Mouse (Mus musculus): Measurements from ENCODE around the gene Smarca4. TPM values are rescaled to one million over a fixed set of nuclear protein-coding genes. Genes with fewer than 3 reads are reported as not detected.
"Not testable (repeated sequence)": the region's sequence is repeated elsewhere in the genome, so short reads cannot be mapped to it uniquely, and the experiment has no call there.

Gene Smarca4
- polyA plus RNA-seq, 1 experiment from 2014 or later: 23.4 TPM

- H3K36me3 ChIP-seq (ENCODE audit: control insufficient read depth, insufficient read depth): peaks cover 7% of the 10 kb centered on the region
- ATAC-seq (ENCODE audit: low read depth): no peak
- 52% methylated on average over 2 of the region's 2 CpGs for WGBS (ENCODE audit: insufficient replicate concordance)
These were observed 75.9 kb downstream of the Smarca4 start for GRCm38 (mm10) chr9:21691862-21692261.

GRCm38 (mm10) chr9:21692491-21692890 is 76.5 kb downstream of the Smarca4 start:
- no peak overlapping the region for H3K4me2 ChIP-seq (ENCODE audit: low read depth, low read length)
- WGBS (ENCODE audit: insufficient replicate concordance): 89% methylated on average over 4 of the region's 4 CpGs
- H3K4me1 ChIP-seq (ENCODE audit: control insufficient read depth, low read depth, low read length): no peaks in the 10 kb centered on the region; the same call in 1 of the 2 replicates
- H3K27me3 ChIP-seq (ENCODE audit: control insufficient read depth, insufficient read depth, low read depth, low read length): no peaks in the 10 kb centered on the region
- H3K9me3 ChIP-seq (replicated peaks; ENCODE audit: control insufficient read depth, low read length): no peaks in the 10 kb centered on the region
- peaks cover 6% of the 10 kb centered on the region for H3K36me3 ChIP-seq (ENCODE audit: control insufficient read depth, insufficient read depth)
- ATAC-seq (ENCODE audit: low read depth): no peak
- no peak overlapping the region for H3K9ac ChIP-seq (ENCODE audit: low read depth, low read length)
- no peak overlapping the region for H3K27ac ChIP-seq (ENCODE audit: low read length)
- H3K4me3 ChIP-seq (ENCODE audit: low read depth, low read length): no peak overlapping the region

More at GRCm38 (mm10) chr9:21691862-21692261, 75.9 kb downstream of the Smarca4 start:
- Histone ChIP-seq H3K4me3 (ENCODE audit: low read depth, low read length) (no peak overlapping the region), H3K27ac (ENCODE audit: low read length) (no peak overlapping the region), H3K4me2 (ENCODE audit: low read depth, low read length) (no peak overlapping the region), H3K27me3 (ENCODE audit: control insufficient read depth, insufficient read depth, low read depth, low read length) (no peaks in the 10 kb centered on the region), H3K9me3 (replicated peaks; ENCODE audit: control insufficient read depth, low read length) (no peaks in the 10 kb centered on the region), H3K9ac (ENCODE audit: low read depth, low read length) (no peak overlapping the region), H3K4me1 (ENCODE audit: control insufficient read depth, low read depth, low read length) (no peaks in the 10 kb centered on the region; the same call in 1 of the 2 replicates)

DNA sequence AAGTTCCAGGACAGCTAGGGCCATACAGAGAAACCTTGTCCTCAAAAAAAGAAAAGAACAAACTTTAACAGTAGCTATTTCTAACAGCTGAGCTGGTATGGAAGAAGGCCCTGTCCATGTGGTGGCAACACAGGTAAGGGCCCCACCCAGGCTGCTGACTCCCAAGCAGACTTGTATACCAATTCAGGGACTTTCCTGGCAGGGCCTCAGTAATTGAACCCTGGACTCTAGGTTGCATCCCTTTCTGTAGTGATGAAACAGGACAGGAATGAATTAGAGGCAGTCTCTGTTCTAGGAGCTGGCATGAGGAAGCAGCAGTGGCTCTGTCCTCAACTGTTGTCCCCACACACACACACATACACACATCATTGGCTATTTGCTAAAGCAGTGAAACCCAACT is 78.1 kb downstream of the Smarca4 start:
- no peaks in the 10 kb centered on the region; the same call in 1 of the 2 replicates for H3K4me1 ChIP-seq (ENCODE audit: control insufficient read depth, low read depth, low read length)
- H3K27ac ChIP-seq (ENCODE audit: low read length): no peak overlapping the region
- ATAC-seq (ENCODE audit: low read depth): no peak
- H3K9me3 ChIP-seq (replicated peaks; ENCODE audit: control insufficient read depth, low read length): no peaks in the 10 kb centered on the region
- no peaks in the 10 kb centered on the region for H3K27me3 ChIP-seq (ENCODE audit: control insufficient read depth, insufficient read depth, low read depth, low read length)
- H3K4me3 ChIP-seq (ENCODE audit: low read depth, low read length): no peak overlapping the region
- H3K36me3 ChIP-seq (ENCODE audit: control insufficient read depth, insufficient read depth): peaks cover 6% of the 10 kb centered on the region
- H3K9ac ChIP-seq (ENCODE audit: low read depth, low read length): no peak overlapping the region
- no peak overlapping the region for H3K4me2 ChIP-seq (ENCODE audit: low read depth, low read length)

GRCm38 (mm10) chr9:21695229-21695792 is 79.3 kb downstream of the Smarca4 start:
- H3K36me3 ChIP-seq (ENCODE audit: control insufficient read depth, insufficient read depth): peaks cover 15% of the 10 kb centered on the region
- no peaks in the 10 kb centered on the region for H3K27me3 ChIP-seq (ENCODE audit: control insufficient read depth, insufficient read depth, low read depth, low read length)
- no peak overlapping the region for H3K4me3 ChIP-seq (ENCODE audit: low read depth, low read length)
- no peak overlapping the region; the same call in 1 of the 2 replicates for H3K9ac ChIP-seq (ENCODE audit: low read depth, low read length)
- no peaks in the 10 kb centered on the region; the same call in 1 of the 2 replicates for H3K4me1 ChIP-seq (ENCODE audit: control insufficient read depth, low read depth, low read length)
- WGBS (ENCODE audit: insufficient replicate concordance): 76% methylated on average over 5 of the region's 5 CpGs
- no peak overlapping the region for H3K27ac ChIP-seq (ENCODE audit: low read length)
- no peaks in the 10 kb centered on the region for H3K9me3 ChIP-seq (replicated peaks; ENCODE audit: control insufficient read depth, low read length)
- no peak for ATAC-seq (ENCODE audit: low read depth)
- no peak overlapping the region for H3K4me2 ChIP-seq (ENCODE audit: low read depth, low read length)

DNA sequence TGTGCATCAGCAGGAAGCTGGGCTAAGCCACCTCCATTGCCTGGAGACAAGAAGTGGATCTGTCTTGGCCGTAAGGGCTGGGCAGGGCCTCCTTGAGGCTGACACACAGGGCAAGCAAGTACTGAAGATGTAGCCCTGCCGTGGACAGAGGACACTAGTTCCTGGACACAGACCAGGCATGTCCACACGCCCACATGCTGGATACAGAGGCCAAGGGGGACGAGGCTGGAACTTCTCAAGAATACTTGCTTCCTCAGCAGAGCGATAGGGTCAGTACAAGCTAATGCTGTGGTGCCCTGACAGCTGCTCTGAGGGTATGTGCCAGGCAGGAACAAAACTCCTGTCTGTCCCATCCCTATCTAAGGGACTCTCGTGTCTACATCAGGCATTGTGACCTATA is 81.2 kb downstream of the Smarca4 start:
- Histone ChIP-seq H3K27ac (ENCODE audit: low read length) (no peak overlapping the region), H3K9ac (ENCODE audit: low read depth, low read length) (no peak overlapping the region), H3K27me3 (ENCODE audit: control insufficient read depth, insufficient read depth, low read depth, low read length) (no peaks in the 10 kb centered on the region), H3K4me3 (ENCODE audit: low read depth, low read length) (no peak overlapping the region), H3K4me1 (ENCODE audit: control insufficient read depth, low read depth, low read length) (no peaks in the 10 kb centered on the region; the same call in 1 of the 2 replicates), H3K36me3 (ENCODE audit: control insufficient read depth, insufficient read depth) (peaks cover 29% of the 10 kb centered on the region), H3K4me2 (ENCODE audit: low read depth, low read length) (no peak overlapping the region), H3K9me3 (replicated peaks; ENCODE audit: control insufficient read depth, low read length) (no peaks in the 10 kb centered on the region)
- WGBS (ENCODE audit: insufficient replicate concordance): 82% methylated on average over 6 of the region's 6 CpGs
- ATAC-seq (ENCODE audit: low read depth): no peak

GRCm38 (mm10) chr9:21699280-21699679 is 83.3 kb downstream of the Smarca4 start:
- H3K4me2 ChIP-seq (ENCODE audit: low read depth, low read length); H3K4me1 ChIP-seq (ENCODE audit: control insufficient read depth, low read depth, low read length); H3K27me3 ChIP-seq (ENCODE audit: control insufficient read depth, insufficient read depth, low read depth, low read length); ATAC-seq (ENCODE audit: low read depth); H3K9me3 ChIP-seq (replicated peaks; ENCODE audit: control insufficient read depth, low read length); H3K4me3 ChIP-seq (ENCODE audit: low read depth, low read length); H3K27ac ChIP-seq (ENCODE audit: low read length); H3K9ac ChIP-seq (ENCODE audit: low read depth, low read length): not testable (repeated sequence)
- WGBS (ENCODE audit: insufficient replicate concordance): 74% methylated on average over 6 of the region's 6 CpGs
- peaks cover 40% of the 10 kb centered on the region for H3K36me3 ChIP-seq (ENCODE audit: control insufficient read depth, insufficient read depth)

DNA sequence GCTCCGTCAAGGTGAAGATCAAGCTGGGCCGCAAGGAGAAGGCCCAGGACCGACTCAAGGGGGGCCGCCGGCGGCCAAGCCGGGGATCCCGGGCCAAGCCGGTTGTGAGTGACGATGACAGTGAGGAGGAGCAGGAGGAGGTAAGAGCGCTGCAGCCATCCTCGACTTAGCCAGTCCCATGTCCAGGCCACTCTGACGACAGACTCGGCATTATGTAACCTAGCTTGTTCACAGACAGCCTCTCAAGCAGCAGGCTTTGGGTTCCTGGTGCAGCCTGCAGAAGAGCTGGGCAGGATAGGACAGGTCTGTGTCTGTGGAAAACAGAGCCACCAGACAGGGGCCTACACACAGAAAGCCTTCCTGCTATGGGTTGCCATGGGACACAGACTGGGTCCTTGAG is 85.1 kb downstream of the Smarca4 start:
- no peak overlapping the region for H3K9ac ChIP-seq (ENCODE audit: low read depth, low read length)
- no peak overlapping the region for H3K4me2 ChIP-seq (ENCODE audit: low read depth, low read length)
- no peak overlapping the region for H3K27ac ChIP-seq (ENCODE audit: low read length)
- H3K9me3 ChIP-seq (replicated peaks; ENCODE audit: control insufficient read depth, low read length): no peaks in the 10 kb centered on the region
- H3K27me3 ChIP-seq (ENCODE audit: control insufficient read depth, insufficient read depth, low read depth, low read length): no peaks in the 10 kb centered on the region
- WGBS (ENCODE audit: insufficient replicate concordance): 91% methylated on average over 14 of the region's 14 CpGs
- H3K36me3 ChIP-seq (ENCODE audit: control insufficient read depth, insufficient read depth): peaks cover 40% of the 10 kb centered on the region
- no peaks in the 10 kb centered on the region for H3K4me1 ChIP-seq (ENCODE audit: control insufficient read depth, low read depth, low read length)
- no peak for ATAC-seq (ENCODE audit: low read depth)
- H3K4me3 ChIP-seq (ENCODE audit: low read depth, low read length): no peak overlapping the region

DNA sequence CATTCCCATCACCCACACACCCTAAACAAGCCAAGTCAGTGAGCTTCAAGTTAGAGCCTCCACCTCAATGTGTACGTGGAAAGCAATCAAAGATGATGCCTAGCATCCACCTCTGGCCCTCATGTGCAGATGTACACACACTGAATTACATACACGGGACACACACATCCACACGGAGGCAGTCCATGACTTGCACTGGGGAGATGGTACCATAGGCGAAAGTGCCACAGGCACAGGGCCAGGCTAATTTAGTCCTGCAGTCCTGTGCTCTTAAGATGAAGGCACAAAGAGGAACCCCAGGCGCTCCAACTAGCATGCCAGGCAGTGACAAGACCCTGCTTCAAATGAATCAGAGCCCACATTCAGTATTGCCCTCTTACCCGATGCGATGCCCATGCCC is 87.5 kb downstream of the Smarca4 start:
- no peaks in the 10 kb centered on the region for H3K9me3 ChIP-seq (replicated peaks; ENCODE audit: control insufficient read depth, low read length)
- H3K36me3 ChIP-seq (ENCODE audit: control insufficient read depth, insufficient read depth): peaks cover 37% of the 10 kb centered on the region
- no peak overlapping the region for H3K4me2 ChIP-seq (ENCODE audit: low read depth, low read length)
- 83% methylated on average over 7 of the region's 7 CpGs for WGBS (ENCODE audit: insufficient replicate concordance)
- H3K9ac ChIP-seq (ENCODE audit: low read depth, low read length): no peak overlapping the region
- H3K27ac ChIP-seq (ENCODE audit: low read length): no peak overlapping the region
- no peak overlapping the region for H3K4me3 ChIP-seq (ENCODE audit: low read depth, low read length)
- ATAC-seq (ENCODE audit: low read depth): no peak
- peaks cover 2% of the 10 kb centered on the region; the same call in 1 of the 2 replicates for H3K4me1 ChIP-seq (ENCODE audit: control insufficient read depth, low read depth, low read length)
- no peaks in the 10 kb centered on the region for H3K27me3 ChIP-seq (ENCODE audit: control insufficient read depth, insufficient read depth, low read depth, low read length)

DNA sequence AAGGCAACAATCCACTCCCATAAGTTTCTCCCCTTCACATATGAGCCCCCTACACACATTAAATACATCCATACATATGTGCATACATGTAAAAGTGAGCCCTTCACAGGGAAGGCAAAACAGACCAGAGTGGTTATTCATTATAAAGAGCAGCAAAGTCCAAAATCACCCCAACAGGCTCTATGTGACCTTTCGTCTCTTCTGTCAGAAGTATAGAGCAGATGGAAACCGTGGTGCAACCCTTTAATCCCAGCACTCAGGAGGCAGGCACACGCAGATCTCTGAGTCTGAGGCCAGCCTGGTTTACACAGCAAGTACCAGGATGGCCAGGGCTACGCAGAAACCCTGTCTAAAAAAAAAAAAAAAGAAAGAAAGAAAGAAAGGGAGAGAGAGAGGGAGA is 90.1 kb downstream of the Smarca4 start:
- Histone ChIP-seq H3K36me3 (ENCODE audit: control insufficient read depth, insufficient read depth) (peaks cover 22% of the 10 kb centered on the region), H3K4me2 (ENCODE audit: low read depth, low read length) (no peak overlapping the region), H3K4me3 (ENCODE audit: low read depth, low read length) (no peak overlapping the region), H3K9me3 (replicated peaks; ENCODE audit: control insufficient read depth, low read length) (no peaks in the 10 kb centered on the region), H3K27me3 (ENCODE audit: control insufficient read depth, insufficient read depth, low read depth, low read length) (no peaks in the 10 kb centered on the region), H3K4me1 (ENCODE audit: control insufficient read depth, low read depth, low read length) (peaks cover 2% of the 10 kb centered on the region; the same call in 1 of the 2 replicates), H3K9ac (ENCODE audit: low read depth, low read length) (no peak overlapping the region), H3K27ac (ENCODE audit: low read length) (peak overlapping the region; percentile 61)
- 71% methylated on average over 4 of the region's 4 CpGs for WGBS (ENCODE audit: insufficient replicate concordance)
- ATAC-seq (ENCODE audit: low read depth): peak; percentile 67

Measured in liver, embryonic 16.5 days (tissue).